Mouse (Mus musculus) brain, adult 10 weeks (tissue): ENCODE measurements around the gene Slc38a3. TPM values are rescaled to one million over a fixed set of nuclear protein-coding genes. Genes with fewer than 3 reads are reported as not detected.

ENCODE experiments used
- polyA plus RNA-seq: library from polyadenylated mRNA; stranded (reverse); fragments of 350-450 nt; fragmentation: Illumina TruSeq; extraction: RNeasy Lipid Tissue Mini Kit (QIAGEN cat#74804); gene quantifications from one replicate; pipeline ENCODE4 v1.2.3, GENCODE M21; 2015; ENCODE audit warnings: low read depth, low replicate concordance

The Slc38a3 gene
- 76.0 TPM for polyA plus RNA-seq

DNA sequence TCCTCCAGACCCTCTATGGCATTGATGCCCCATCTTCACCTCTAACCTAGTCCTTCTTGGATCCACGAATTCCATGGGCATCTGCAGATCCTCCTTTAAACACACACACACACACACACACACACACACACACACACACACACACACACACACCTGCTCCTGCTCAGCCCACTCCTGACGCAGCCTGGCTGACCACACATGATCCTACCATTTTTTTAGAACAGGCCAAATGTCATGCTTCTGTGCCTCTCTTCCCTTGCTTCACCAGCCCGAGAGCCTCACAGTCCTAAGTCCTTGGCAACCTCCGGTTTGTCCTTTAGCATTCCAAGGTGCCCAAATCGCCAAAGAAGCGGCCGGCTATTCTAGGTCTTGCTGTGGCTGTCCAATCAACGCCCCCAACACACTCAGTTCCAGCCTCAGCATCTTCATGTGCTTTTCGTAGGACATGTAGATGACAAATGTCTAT lies at the start of gene Slc38a3:
Slc38a3 (minus strand) TSS at position 51 of the 466 bp plus-strand sequence.

GRCm38 (mm10) chr9:107709697-107710483 lies 40.6 kb upstream of the Slc38a3 start, which contains the start of gene Sema3f:
Sema3f (minus strand) TSS chr9:107710475.

DNA sequence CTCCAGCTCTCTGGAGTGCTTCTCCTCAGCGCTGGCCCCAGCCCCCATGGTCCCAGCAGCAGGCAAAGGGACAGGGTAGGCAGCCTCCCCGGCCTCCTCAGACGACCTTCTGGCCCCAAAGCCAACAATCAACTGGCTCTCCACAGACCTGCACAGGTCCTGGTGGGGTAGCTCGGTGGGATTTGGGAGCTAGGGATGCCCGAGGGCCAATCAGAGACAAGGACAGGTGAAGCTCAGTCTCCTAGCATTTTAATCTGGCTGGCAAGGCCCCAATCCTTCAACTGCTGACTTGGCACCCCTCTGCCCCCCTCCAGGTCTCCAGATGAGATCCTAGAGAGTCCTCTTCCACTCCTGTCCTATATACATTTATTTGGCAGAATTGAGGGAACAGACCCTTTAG lies 10.2 kb upstream of the Slc38a3 start, which contains the start of gene Gnat1:
Gnat1 (minus strand) TSS at position 212 of the 400 bp plus-strand sequence.

DNA sequence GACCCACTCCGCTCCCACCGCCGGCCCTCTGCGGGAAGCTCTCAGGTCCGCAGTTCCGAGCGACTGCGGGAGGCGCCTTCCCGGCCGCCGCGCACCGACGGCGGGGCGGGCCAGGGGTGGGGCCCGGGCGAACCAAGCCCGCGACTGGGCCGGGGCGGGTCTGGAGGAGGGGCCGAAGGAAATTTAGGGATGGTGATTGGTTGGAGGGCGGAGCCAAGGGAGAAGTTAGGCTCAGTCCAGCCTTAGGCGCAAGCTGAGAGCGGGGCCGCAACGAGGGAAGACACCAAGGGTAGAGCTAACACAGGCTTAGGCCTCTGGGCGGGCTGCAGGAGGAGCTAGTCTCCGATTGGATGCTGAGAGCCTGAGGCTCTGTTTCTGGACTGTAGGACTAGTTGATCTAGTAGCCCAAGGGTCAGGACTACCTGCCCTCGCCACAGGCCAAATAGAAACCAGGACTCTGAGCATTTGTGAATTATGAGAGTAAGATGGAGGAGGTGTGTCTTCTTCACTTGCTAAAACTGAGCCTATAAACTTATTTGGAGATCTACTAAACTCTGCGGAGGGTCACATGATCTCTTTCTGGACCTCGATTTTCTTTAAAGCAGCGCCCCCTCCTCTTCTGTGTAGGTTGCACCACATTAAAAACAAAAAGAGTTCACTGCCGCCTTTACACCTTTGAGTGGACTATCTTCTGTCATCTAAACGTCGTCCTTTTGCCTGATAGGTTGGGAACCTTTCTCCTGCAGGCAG lies 33.9 kb downstream of the Slc38a3 start, which contains the start of gene Gnai2:
Gnai2 (minus strand) TSS at position 89 of the 750 bp plus-strand sequence.

DNA sequence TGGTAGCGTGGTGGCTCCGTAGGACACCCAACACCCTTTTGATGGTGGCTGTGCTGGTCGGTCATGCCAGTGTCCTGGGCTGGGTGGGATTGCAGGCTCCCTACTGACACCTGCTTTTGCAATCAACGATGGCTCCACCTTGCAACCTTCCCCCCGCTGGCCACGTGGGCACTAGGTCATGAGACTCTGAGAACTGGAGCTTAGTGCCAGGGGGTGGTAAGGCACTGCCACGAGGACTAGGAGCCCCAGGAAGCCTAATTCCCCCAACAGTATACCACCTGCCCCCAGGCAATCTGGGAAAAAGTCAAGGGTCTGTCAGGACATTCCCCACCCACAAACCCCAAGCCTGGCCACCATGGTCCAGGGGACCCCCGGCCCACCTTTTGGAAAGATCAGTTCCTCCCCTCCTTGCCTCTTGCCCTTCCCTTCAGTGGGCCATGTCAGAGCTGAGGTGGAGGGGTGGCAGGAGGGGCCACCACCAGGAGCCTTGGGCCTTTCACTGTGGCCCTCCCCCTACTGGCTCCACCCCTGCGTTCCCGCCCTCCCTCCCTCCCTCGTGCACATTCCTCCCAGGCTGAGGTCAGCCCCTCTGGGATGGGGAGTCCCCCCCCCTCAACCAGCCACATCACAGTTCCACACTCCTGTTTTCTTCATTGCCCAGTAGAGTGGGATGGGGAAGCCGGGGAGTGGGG lies 60.4 kb downstream of the Slc38a3 start, which contains the start of gene Sema3b:
Sema3b (minus strand) TSS at position 489 of the 692 bp plus-strand sequence.

Other genes starting within 250 kb of the Slc38a3 start
- gene Tmem115, start 135.6 kb downstream of the Slc38a3 start, polyA plus RNA-seq = 28.6 TPM
- gene Cyb561d2, start 127.3 kb downstream of the Slc38a3 start, polyA plus RNA-seq = 25.1 TPM
- 63.2 TPM for gene Nprl2, start 127.3 kb downstream of the Slc38a3 start, polyA plus RNA-seq
- 5.0 TPM for gene Zmynd10, start 122.2 kb downstream of the Slc38a3 start, polyA plus RNA-seq
- 17.8 TPM for gene Rassf1, start 118.0 kb downstream of the Slc38a3 start, polyA plus RNA-seq
- 143 TPM for gene Tusc2, start 106.3 kb downstream of the Slc38a3 start, polyA plus RNA-seq
- 12.1 TPM for gene Hyal2, start 101.6 kb downstream of the Slc38a3 start, polyA plus RNA-seq
- 4.5 TPM for gene Hyal1, start 92.6 kb downstream of the Slc38a3 start, polyA plus RNA-seq
- gene Naa80, start 90.6 kb downstream of the Slc38a3 start, polyA plus RNA-seq = 13.9 TPM
- gene Hyal3, start 88.7 kb downstream of the Slc38a3 start, polyA plus RNA-seq = 0.57 TPM
- gene Ifrd2, start 81.9 kb downstream of the Slc38a3 start, polyA plus RNA-seq = 12.0 TPM
- gene Sema3b, start 60.3 kb downstream of the Slc38a3 start, polyA plus RNA-seq = 2.2 TPM
- 173 TPM for gene Gnai2, start 34.2 kb downstream of the Slc38a3 start, polyA plus RNA-seq
- not detected for gene Gnat1, start 10.2 kb upstream of the Slc38a3 start, polyA plus RNA-seq
- 13.8 TPM for gene Sema3f, start 40.9 kb upstream of the Slc38a3 start, polyA plus RNA-seq
- 105 TPM for gene Rbm5, start 101.5 kb upstream of the Slc38a3 start, polyA plus RNA-seq
- gene Rbm6, start 203.7 kb upstream of the Slc38a3 start, polyA plus RNA-seq = 40.5 TPM
- 19.2 TPM for gene Mon1a, start 218.6 kb upstream of the Slc38a3 start, polyA plus RNA-seq
- gene Mst1r, start 237.3 kb upstream of the Slc38a3 start, polyA plus RNA-seq = 0.59 TPM